Mouse (Mus musculus) midbrain, postnatal 0 days (tissue): Measurements from ENCODE around the gene Nes. TPM values are rescaled to one million over a fixed set of nuclear protein-coding genes. Genes with fewer than 3 reads are reported as not detected.

ENCODE experiments used
- ATAC-seq: fragments of 200-750 bp; cut with Nextera tagmentation; 2 replicates; pipeline ENCODE4 v1.8.0; 2017; ENCODE audit warnings: moderate number of reproducible peaks, mild to moderate bottlenecking, moderate TSS enrichment, moderate library complexity; ENCODE audit not compliant: low FRiP score
- DNase-seq: peaks from one replicate; pipeline ENCODE4 v3.0.0-alpha.2; 2015; ENCODE audit warnings: low spot score
- H3K27ac ChIP-seq: fragments of 300-500 bp; sonication (generic); 2 replicates; pipeline ENCODE4 v1.5.1; 2014; ENCODE audit warnings: low read depth, mild to moderate bottlenecking, low read length, mixed read lengths
- H3K27me3 ChIP-seq: fragments of 300-500 bp; sonication (generic); 2 replicates; pipeline ENCODE4 v1.6.1; 2014; ENCODE audit warnings: low read length, control low read depth, mixed read lengths; ENCODE audit not compliant: insufficient read depth
- H3K36me3 ChIP-seq: fragments of 300-500 bp; sonication (generic); 2 replicates; pipeline ENCODE4 v1.6.1; 2014; ENCODE audit warnings: low read length, control low read depth, mixed read lengths; ENCODE audit not compliant: insufficient read depth
- H3K4me1 ChIP-seq: fragments of 300-500 bp; sonication (generic); 2 replicates; pipeline ENCODE4 v1.6.1; 2014; ENCODE audit warnings: mild to moderate bottlenecking, control low read depth, antibody characterized with exemption, low read length, mixed read lengths; ENCODE audit not compliant: insufficient read depth
- H3K4me2 ChIP-seq: fragments of 300-500 bp; sonication (generic); 2 replicates; pipeline ENCODE4 v1.6.1; 2014; ENCODE audit warnings: low read depth, mild to moderate bottlenecking, low read length, mixed read lengths; ENCODE audit not compliant: poor library complexity, severe bottlenecking
- H3K4me3 ChIP-seq: fragments of 300-500 bp; sonication (generic); 2 replicates; pipeline ENCODE4 v1.5.1; 2014; ENCODE audit warnings: low read depth, mild to moderate bottlenecking, low read length, moderate library complexity
- H3K9ac ChIP-seq: fragments of 300-500 bp; sonication (generic); replicated peaks from 2 replicates; pipeline ENCODE4 v1.6.1; 2014; ENCODE audit warnings: mild to moderate bottlenecking, low read length, moderate library complexity, mixed read lengths; ENCODE audit not compliant: poor library complexity, severe bottlenecking
- H3K9me3 ChIP-seq: fragments of 300-500 bp; sonication (generic); 2 replicates; pipeline ENCODE4 v1.6.1; 2016; ENCODE audit warnings: low read length, control low read depth
- CTCF ChIP-seq: IDR thresholded peaks from 2 replicates; pipeline ENCODE4 v1.5.1; 2016; ENCODE audit warnings: antibody characterized with exemption, mild to moderate bottlenecking
- WGBS: fragments of 180-500 bp; shearing (Covaris S2); extraction: QIAGEN DNeasy Blood & Tissue Kit; methylation state at CpG from one replicate; pipeline ENCODE4 v1.1.7; 2014; 5-methylcytosine and 5-hydroxymethylcytosine counted together
- polyA plus RNA-seq: library from polyadenylated mRNA; unstranded; fragments of >200 nt; fragmentation: Nextera tagmentation; extraction: Ambion mirVana; gene quantifications from 2 replicates; pipeline ENCODE4 v1.2.1, GENCODE M21; 2015
- total RNA-seq: library from RNA; depleted of rRNA; stranded (reverse); fragments of >200 nt; gene quantifications from 2 replicates; pipeline ENCODE4 v1.2.3, GENCODE M21; 2014

Nes gene
- total and polyA plus RNA-seq, 2 experiments from 2014 or later = 8.8 to 22.4 TPM

- H3K9me3 ChIP-seq = no peaks in the 10 kb centered on the region
- H3K27ac ChIP-seq = no peak overlapping the region
Observed at GRCm38 (mm10) chr3:87985505-87986320, 14.8 kb downstream of the Nes start.

GRCm38 (mm10) chr3:87986868-87987267 is 16.0 kb downstream of the Nes start:
- 0% methylated on average over 17 of the region's 17 CpGs for WGBS

More at GRCm38 (mm10) chr3:87985505-87986320, 14.8 kb downstream of the Nes start:
- Histone ChIP-seq H3K27me3 (no peaks in the 10 kb centered on the region), H3K4me2 (no peak overlapping the region), H3K4me3 (no peak overlapping the region), H3K9ac (no peak overlapping the region), H3K4me1 (peaks cover 15% of the 10 kb centered on the region; the same call in 1 of the 2 replicates), H3K36me3 (no peaks in the 10 kb centered on the region)
- no peak for ATAC-seq
- 23% methylated on average over 12 of the region's 12 CpGs for WGBS
- DNase-seq = no peak
- TF ChIP-seq CTCF = no peak

GRCm38 (mm10) chr3:87987633-87988032 is 16.8 kb downstream of the Nes start:
- Histone ChIP-seq H3K27ac (peak overlapping the region; percentile 65), H3K4me3 (peak overlapping the region; percentile 32), H3K9ac (peak overlapping the region; percentile 48), H3K4me2 (peak overlapping the region; percentile 61), H3K4me1 (peaks cover 11% of the 10 kb centered on the region; the same call in 1 of the 2 replicates), H3K9me3 (no peaks in the 10 kb centered on the region), H3K36me3 (no peaks in the 10 kb centered on the region), H3K27me3 (no peaks in the 10 kb centered on the region)
- 1% methylated on average over 15 of the region's 15 CpGs for WGBS
- TF ChIP-seq CTCF = no peak; the same call in 1 of the 2 replicates
- DNase-seq = peak; percentile 90
- peak; percentile 77 for ATAC-seq

More at GRCm38 (mm10) chr3:87986868-87987267, 16.0 kb downstream of the Nes start:
- Histone ChIP-seq H3K36me3 (no peaks in the 10 kb centered on the region), H3K27me3 (no peaks in the 10 kb centered on the region), H3K4me2 (peak overlapping the region; percentile 61), H3K9ac (peak overlapping the region; percentile 48; the same call in 1 of the 2 replicates), H3K9me3 (no peaks in the 10 kb centered on the region), H3K27ac (peak overlapping the region; percentile 65), H3K4me3 (peak overlapping the region; percentile 32), H3K4me1 (peaks cover 15% of the 10 kb centered on the region; the same call in 1 of the 2 replicates)
- DNase-seq = peak; percentile 98
- ATAC-seq = peak; percentile 80
- peak; percentile 99 for TF ChIP-seq CTCF

- H3K36me3 ChIP-seq = no peaks in the 10 kb centered on the region
- DNase-seq (no peak), ATAC-seq (0 out of 2 replicates have a peak, but pooled peaks have one; percentile 0)
- peaks cover 2% of the 10 kb centered on the region; the same call in 1 of the 2 replicates for H3K27me3 ChIP-seq
- H3K27ac ChIP-seq = peak overlapping the region; percentile 65
- H3K9me3 ChIP-seq = no peaks in the 10 kb centered on the region
- peak overlapping the region; percentile 61 for H3K4me2 ChIP-seq
- peaks cover 7% of the 10 kb centered on the region; the same call in 1 of the 2 replicates for H3K4me1 ChIP-seq
- WGBS = 9% methylated on average over 15 of the region's 15 CpGs
- peak overlapping the region; percentile 32 for H3K4me3 ChIP-seq
- H3K9ac ChIP-seq = peak overlapping the region; percentile 48
- peak; percentile 37 for TF ChIP-seq CTCF
Observed at GRCm38 (mm10) chr3:87988068-87988467, 17.2 kb downstream of the Nes start.

GRCm38 (mm10) chr3:87989935-87990334 is 19.1 kb downstream of the Nes start:
- DNase-seq = no peak
- peaks cover 3% of the 10 kb centered on the region; the same call in 1 of the 2 replicates for H3K36me3 ChIP-seq
- ATAC-seq = no peak
- no peaks in the 10 kb centered on the region for H3K9me3 ChIP-seq
- no peak overlapping the region for H3K4me2 ChIP-seq
- peaks cover 16% of the 10 kb centered on the region for H3K27me3 ChIP-seq
- no peak overlapping the region for H3K27ac ChIP-seq
- H3K4me3 ChIP-seq = no peak overlapping the region
- 32% methylated on average over 10 of the region's 10 CpGs for WGBS
- H3K4me1 ChIP-seq = peaks cover 3% of the 10 kb centered on the region; the same call in 1 of the 2 replicates
- TF ChIP-seq CTCF = no peak
- no peak overlapping the region for H3K9ac ChIP-seq

- H3K36me3 ChIP-seq = peaks cover 3% of the 10 kb centered on the region; the same call in 1 of the 2 replicates
- WGBS = 15% methylated on average over 6 of the region's 6 CpGs
- no peak for DNase-seq
- H3K9me3 ChIP-seq = no peaks in the 10 kb centered on the region
- peaks cover 10% of the 10 kb centered on the region for H3K4me1 ChIP-seq
- no peak overlapping the region for H3K9ac ChIP-seq
- no peak overlapping the region for H3K4me3 ChIP-seq
- no peak for ATAC-seq
- no peak overlapping the region for H3K27ac ChIP-seq
- TF ChIP-seq CTCF = no peak
- no peak overlapping the region for H3K4me2 ChIP-seq
- H3K27me3 ChIP-seq = peaks cover 49% of the 10 kb centered on the region
Observed at GRCm38 (mm10) chr3:87993436-87993835, 22.6 kb downstream of the Nes start.
